Mouse (Mus musculus) induced T-regulatory cell, adult 2 months (primary cell): Measurements from ENCODE around the gene Chst5.
A peak's percentile ranks its signal among the peaks of the same experiment; 100 is the strongest.

Source experiments
- DNase-seq: peaks from one replicate; pipeline ENCODE4 v3.0.0-alpha.2; 2012; ENCODE audit warnings: low read depth

Chst5 gene

DNA sequence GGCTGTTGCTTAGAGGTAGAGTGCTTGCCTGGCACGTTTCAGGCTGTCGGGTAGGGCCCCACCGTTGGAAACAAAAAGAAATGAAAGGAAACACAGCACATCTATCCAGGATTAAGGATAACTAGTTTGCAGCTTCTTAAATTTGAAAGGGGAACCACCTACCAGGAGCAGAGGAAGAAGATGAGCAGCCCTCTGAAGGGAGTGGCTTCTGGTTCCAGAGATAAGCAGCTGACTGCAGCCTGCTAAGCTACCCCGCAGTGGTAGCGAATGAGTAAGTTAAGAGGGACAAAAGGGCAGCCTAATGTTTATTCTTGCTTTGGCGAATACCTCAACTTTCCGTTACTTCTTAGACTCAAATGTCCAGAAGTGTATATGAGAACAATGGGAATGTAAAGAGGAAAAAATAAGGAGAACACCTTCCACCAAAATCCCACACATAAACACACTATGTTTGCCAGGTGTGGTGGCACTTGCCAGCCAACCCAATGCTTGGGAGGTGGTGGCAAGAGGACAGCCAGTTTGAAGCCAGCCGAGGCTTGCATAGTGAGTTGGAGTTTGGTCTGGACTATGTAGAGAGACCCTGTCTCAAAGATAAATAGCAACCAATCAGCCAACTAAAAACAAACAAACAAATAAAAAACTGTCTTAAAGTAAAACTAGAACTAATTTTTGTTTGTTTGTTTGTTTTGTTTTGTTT, 19.5 kb upstream of the Chst5 start:
- no peak for DNase-seq

DNA sequence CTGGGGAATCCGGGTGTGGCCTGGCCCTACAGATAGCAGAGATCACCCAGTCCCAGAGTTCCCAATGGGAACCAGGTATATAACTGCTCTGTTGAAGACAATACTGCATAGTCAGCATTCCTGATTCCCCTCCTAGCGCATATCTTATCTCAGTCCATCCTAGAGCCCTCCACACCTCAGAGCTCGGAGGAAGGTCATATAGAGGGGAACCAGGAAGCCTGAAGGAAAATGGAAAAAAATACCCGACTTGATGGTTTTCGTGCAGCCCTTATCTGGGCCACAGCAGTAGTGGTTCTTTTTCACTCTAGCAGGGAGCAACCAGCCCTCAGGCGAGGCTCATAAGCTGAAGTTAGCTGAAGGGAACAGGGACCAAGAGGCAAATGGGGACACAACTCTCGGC, 14.7 kb upstream of the Chst5 start:
- no peak for DNase-seq

DNA sequence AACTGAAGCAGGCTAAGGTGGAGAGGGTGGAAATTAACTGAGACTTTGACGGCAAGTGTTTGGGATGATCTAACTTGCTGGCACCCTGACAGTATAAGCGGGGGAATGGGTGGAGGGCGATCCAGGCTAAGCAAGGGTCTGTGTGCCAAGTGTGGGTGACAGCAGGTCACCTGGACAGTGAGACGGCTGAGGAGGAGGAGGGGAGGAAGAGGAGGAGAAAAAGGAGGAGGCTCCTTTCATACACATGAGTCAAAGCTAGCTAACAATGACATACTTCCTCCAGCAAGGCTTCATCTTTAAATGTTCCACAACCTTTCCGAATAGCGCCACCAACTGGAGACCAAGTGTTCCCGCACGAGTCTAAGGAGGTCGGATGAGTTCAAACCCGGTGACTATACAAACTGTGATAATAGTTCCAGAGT, 13.1 kb upstream of the Chst5 start:
- peak; percentile 76 for DNase-seq

DNA sequence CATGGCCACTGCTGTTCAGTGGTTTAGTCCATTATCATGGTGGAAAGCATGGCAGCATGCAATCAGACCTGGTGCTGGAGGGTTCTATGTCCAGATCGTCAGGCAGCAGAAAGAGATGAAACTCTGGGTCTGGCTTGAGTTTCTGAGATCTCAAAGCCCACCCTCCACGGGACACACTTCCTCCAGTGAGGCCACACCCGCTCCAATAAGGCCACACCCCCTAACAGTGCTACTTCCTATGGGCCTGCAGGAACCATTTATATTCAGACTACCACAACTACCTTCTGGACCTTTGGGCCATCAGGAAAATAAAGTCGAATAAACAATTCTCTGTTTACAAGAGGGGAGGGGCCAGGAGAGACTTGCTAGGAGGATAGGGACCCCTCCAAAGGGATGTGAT, 10.7 kb upstream of the Chst5 start:
- no peak for DNase-seq

DNA sequence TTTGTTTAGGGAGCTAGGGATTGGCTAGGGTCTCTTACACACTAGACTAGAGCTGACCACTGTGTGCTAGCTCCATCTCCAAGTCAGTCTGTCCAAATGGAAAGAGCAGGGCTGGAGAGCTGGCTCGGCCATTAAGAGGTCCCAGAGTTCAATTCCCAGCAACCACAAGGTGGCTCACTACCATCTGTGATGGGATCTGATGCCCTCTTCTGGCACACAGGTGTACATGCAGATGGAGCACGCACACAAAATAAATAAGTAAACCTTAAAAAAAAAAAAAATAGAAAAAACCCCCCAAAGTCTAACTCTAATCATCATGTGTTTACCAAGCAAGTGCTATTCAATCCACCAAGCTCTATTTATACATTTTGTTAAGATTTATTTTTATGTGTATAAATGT, 9.4 kb upstream of the Chst5 start:
- DNase-seq, result peak; percentile 51

DNA sequence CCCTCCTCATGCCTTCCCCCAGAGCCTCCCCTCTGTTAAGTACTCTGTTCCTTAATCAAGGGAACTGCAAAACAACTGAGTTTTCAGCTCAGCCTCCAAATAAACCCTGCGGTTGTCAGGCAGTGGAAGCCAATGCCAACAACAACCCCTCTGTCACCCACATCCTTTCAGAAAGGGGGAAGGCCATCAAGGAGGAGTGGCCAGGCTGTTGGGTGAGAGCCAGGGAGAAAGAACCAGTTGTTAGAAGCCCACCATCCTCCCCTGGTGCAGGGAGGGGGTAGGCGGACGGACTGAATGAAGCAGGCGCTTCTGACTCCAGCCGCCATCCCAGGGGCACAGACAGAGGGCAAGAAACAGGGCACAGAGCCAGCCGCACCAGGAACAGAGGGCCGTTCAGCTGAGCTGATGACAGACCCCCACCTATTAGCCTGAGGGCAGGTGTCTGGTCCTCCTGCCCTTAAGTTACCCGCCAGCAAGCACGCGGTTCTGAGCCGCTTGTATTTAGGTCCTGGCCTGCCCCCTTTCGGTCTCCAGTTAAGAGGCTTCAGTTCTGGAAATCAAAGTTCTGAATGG, 2.7 kb upstream of the Chst5 start:
- DNase-seq, result no peak

DNA sequence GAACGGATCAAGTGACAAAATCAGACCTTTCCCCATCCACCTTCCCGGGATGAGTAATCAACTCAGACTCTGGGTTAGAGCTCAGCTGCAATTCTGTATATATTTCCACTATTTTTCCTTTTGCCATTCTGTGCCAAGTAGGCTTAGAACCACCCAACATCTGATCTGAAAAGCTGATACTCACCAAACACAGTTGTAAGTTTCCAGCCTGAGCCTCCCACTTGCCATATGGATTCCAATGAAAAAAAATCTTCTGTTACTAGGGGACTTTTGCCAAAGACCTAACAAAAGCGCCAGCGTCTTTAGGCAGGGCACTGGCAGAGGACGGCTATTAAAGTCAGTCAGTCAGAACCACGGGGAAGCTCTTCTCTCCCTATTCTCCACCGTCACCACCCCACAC, 1.3 kb upstream of the Chst5 start:
- DNase-seq, result no peak

DNA sequence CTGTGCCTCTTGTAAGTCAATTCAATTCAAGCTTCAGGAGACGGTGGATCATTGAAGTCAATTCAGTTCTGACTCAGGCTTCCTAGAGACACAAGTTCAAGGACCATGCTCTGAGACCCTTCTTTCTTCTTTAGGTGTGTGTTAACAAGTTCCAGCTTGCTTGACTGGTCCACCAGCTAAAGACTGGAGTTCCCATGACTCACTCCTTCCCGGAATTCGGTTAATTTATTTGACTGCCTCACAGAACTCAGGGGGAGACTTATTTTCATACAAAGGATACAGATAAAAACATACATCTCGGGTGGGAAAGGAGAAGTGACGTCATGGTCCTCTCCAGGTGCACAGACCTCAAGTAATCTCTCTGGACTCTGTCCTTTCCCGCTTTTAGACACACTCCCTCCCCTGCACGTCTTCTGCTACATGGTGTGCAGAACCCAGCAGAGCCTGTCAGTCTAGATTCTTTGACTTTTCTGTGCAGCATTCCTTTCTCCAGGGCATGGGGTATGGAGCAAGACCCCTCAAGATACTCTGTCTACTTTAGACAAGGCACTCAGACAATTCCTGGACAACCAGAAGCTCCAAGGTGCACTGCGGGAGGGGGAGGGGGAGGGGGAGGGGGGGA, 4.6 kb downstream of the Chst5 start:
- DNase-seq, result no peak

DNA sequence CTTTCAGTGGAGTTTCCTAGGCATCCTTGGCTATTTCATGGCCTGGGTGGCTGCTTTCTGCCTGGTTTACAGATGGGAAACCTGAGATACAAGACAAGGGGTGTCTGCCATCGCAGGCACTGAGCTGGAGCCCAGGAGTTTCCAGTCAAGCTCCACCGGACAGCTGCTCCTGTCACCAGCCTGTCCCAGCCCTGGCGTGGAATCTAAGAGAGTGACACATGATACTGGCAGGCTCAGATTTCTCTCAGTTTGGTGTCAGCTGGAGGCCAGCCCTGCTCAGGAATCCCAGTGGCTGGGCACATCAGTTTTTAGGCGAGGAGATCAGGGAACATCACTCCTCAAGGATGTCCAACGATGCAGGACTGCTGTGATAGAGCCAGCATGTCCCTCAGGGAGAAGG, 8.2 kb downstream of the Chst5 start:
- DNase-seq, result no peak

DNA sequence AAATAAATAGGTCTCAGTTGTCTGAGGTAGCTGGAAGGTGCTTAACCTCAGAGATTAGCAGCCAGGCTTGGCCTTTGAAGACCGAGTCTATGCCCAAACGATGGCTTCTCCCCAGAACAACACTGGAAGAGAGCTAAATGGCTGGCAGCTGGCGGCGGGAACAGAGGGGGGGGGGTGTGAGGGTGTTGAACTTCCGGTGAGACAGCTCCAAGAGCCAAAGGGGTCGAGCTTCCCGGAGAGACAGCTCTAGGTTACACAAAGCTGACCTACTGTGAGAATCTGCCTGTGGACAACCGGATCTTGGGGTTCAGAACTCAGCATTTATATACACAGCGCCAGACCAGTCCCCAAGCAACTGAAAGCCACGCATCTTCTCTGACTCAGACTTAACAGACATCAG, 11.7 kb downstream of the Chst5 start:
- no peak for DNase-seq

DNA sequence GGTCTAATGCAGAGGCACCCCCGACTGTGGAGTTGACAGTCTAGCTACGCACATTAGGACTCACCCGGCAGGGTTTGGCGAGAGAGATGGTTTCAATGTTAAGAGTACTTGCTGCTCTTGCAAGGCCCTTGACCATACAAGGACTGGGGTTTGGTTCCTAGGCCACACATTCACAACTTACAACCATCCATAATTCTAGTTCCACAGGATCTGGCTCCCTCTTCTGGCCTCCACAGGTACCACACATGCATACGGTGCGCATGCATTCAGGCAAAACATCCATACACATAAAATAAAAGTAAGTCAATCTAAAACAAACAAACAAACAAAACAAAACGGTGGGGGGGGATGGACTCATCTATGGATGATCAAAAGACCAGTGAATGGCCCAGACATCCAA, 15.3 kb downstream of the Chst5 start:
- peak; percentile 35 for DNase-seq

DNA sequence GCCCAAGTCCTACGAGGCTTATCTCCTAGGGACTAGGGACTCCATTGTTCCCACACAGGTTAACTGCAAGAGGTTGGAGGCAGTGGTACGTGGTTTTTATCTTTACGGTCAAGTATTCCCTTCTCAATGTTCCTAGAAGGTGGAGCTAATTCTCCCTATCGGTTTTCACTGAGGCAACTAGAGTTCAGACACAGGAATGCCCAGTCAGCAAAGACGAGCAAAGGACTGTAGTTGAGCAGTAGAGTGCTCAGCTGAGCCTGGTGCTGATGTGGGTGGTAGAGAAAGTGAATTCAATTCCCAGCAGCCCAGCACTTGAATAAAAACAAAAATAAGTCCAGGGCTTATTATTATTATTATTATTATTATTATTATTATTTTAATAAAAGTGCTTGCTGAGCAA, 17.6 kb downstream of the Chst5 start:
- no peak for DNase-seq

DNA sequence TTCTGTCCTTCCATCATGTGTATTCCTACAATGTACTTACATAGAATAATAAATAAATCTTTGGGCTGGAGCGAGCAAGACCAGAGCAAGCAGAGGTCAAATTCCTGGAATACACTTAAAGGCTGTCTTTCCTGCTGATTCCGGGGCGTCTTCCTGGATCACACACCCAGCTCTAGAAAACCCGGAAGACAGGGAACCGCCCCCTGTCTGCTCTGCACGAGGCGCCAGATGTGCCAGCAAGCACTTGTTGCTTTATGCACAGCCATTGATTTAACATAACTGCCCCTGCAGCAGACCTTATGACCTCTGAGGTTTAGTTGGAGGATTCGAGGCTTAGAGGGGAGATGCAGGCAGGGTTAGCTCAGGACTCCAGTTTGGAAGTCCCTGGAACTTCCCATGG, 18.3 kb downstream of the Chst5 start:
- DNase-seq, result no peak

DNA sequence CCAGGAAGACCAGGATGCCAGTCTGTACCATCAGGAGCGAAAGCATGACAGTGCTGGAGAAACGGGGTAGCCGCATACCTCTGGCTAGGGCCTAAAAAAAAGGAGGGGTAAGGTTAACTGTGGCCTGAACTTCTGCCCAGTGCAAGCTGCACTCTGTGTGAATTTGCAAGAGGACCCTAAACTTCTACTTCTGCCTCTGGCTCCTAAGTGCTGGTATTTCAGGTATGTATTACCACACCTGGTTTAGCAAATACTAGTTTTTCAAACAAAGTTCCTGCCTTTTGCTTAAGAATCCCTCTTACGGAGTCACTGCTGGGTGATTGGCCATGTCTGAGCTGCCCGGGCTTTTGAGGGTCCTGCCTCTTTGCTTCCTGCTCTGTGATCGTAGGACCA, 19.3 kb downstream of the Chst5 start:
- DNase-seq, result no peak

DNA sequence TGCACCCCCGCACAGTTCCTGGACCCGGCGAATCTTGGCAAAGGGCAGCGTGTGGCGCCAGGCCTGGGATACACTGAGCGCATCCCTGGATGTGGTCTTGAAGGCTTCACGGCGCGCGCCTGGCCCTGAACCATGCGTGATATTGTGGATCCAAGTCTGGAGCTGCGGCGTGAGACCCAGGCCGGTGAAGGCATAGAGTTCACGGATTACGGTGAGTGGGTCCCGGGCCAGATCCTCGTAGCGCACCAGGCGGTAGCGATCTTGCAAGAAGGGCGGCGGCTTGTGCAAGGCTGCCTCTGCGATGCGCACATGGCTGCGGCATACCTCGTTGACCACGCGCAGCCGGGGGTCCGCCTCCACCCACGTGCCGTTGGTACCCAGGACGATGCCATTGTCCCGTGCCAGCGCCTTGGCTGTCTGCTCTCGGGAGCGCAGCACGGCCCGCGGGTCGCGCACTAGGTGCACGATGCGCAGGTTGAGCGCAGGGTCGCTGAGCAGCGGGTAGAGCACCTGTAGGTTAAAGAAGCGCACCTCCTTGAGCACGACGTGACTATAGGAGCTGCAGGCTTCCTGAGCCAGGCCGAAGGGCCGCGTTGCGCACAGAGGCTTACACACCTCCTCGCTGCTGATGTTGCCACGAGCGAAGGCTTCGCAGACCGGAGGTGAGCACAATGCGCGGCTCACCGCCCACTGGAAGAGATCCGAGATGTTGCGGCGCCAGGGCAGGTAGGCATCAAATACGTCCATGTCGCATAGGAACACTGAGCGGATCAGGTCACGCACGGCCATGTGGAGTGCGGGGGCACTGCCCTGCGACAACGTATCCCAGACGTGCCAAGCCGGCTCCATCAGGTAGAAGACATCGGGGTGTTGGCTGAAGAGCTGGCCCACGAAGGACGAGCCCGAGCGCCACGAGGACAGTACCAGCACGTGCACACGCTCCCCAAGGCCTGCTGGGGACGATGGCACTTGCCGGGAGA, 20.0 kb downstream of the Chst5 start:
- DNase-seq, result no peak

DNA sequence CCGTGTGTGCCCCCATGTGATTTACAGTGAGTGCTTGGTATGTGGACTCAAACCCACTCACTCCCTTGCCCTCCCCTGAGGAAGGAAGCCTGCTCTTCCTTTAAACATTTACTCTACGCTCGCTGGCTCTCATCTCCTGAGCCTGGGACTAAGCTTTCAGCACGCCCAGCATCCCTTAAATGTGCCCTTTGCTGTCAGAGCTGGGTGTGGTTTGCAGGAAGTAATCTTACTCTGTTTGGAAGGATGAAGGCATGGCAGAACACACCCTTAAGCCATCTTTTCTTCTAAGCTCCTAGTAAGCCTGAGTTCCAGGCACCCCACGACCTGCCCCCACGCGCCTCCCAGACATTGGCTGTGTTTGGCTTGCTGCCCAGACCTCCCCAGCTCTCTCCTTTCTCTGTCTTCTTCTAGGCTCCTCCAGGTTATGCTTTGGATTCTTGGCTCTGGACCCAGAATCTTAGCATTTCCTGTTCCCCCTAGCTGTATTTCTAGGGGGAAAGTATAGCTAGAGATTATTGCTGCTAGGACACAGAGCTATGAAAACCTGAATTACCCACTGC, 22.1 kb downstream of the Chst5 start:
- DNase-seq, result no peak

DNA sequence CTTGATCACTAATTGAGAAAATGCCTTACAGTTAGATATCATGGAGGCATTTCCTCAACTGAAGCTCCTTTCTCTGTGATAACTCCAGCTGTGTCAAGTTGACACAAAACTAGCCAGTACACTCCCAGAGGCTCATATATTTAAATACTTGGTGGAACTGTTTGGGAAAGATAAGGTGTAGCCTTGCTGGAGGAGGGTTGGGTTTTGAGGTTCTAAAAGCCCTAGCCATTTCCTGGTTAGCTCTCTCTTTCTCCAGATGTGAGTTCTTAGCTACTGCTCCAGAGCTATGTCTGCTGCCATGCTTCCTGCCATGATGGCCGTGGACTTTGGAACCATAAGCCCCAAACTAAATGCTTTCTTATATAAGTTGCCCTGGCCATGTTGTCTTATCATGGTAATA, 22.8 kb downstream of the Chst5 start:
- DNase-seq, result no peak

DNA sequence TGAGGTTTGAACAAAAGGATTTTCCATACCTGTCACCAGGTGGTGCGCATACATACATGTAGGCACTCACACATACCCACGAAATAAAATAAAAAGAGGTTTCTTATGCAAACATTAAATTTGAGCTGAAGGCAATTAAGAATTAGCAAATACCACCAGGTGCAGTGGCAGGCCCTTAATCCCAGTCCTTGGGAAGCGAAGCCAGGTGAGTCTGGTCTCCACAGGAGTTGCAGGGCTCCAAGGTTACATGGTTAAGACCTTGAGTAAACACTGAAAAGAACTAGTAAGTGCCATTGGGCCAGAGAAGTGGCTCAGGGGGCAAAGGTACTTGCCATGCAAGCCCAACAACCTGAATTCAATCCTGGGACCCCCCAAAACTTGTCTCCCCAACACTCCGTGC, 26.6 kb downstream of the Chst5 start:
- no peak for DNase-seq

DNA sequence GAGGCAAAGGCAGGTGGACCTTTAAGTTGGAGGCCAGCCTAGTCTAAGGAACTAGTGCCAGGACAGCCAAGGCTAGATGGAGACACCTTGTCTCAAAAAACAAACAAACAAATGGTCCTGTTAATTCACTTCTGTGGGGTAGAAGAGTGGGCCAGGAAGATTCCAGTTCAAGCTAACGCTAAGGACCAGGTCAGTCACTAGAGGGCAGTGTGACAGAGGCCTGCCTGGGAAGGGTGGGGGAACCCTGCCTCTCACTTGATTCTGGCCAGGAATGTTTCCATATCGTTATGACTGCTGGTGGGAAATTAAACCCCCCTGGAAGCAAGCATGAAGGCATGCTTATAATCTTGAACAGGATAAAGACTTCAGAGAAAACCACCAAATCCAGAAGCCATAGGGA, 28.7 kb downstream of the Chst5 start:
- DNase-seq, result peak; percentile 72

DNA sequence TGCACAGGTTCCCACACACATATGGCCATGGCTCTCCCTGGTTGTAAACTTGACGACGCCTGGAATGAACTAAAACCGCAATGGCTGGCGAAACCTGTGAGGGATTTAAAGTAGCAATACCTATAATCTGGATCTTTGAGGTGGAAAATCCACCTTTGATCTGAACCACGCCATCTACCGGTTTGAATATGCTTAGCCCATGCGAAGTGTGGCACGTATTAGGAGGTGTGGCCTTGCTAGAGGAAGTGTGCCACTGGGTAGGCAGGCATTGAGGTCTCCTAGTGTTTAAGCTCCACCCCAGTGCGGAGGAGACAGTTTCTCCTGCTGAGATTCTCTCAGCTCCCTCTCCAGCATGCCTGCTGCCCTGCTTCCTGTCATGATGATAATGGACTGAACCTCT, 32.5 kb downstream of the Chst5 start:
- peak; percentile 74 for DNase-seq

DNA sequence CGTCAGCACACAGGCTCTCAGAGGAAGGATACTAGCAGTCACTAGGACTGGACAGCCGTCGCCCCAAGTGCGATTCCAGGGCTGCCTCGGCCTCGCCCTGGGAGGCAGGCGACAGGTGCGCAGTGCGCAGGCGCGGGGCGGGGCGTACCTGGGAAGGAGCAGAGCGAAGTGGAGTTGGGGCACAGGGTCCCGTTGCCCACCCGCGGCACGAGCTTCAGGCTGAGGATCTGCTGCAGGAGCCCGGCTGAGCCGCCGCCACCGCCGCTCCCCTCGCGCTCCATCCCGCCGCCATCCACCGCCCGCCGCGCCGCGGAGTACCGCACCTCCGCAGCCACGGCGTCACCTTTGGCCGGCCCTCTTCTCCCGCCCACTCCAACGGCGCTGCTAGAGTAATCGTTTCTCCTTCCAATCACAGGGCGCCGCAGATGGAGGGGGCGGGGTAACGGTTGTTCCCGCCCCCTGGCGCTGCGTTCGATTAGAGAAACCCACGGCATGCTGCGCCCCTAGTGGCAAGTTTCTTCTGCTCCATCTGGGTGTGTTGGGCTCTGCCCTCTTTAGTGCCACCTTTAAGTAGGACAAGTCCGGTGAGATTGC, 33.8 kb downstream of the Chst5 start, which contains the start of gene Tmem170:
TSS of gene Tmem170 (minus strand) at position 396 of the 594 bp plus-strand sequence.
- peak; percentile 100 for DNase-seq

DNA sequence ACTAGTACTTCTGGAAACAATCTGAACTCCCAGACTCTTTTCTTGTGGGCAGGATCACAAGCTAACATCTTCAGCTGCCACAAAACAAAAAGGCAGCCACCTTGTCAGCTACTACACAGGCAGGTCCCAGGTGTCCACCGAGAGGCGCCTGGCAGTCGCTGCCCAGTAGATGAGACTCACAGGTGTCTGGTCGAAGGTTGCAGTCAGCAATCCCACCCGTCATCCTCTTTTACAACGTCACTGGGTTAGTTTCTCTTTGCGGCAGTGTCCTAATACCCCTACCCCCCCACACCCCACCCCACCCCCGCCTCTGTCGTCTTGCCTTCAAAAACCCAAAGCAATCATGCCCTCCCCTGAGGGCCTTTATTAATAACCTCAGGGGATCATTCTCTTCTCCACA, 34.5 kb downstream of the Chst5 start:
- no peak for DNase-seq
